Mouse (Mus musculus) embryonic fibroblast, embryonic 13.5 days (primary cell): ENCODE measurements around the gene Thoc2.

ENCODE experiments used
- CTCF ChIP-seq: IDR thresholded peaks from 2 replicates; pipeline ENCODE4 v1.5.1; 2011; ENCODE audit warnings: mild to moderate bottlenecking, control low read depth, low read length, moderate library complexity, borderline replicate concordance; ENCODE audit not compliant: insufficient read depth
- POLR2A ChIP-seq: IDR thresholded peaks from 2 replicates; pipeline ENCODE4 v1.6.1; 2011; ENCODE audit warnings: low read depth, mild to moderate bottlenecking, control low read depth, low read length, moderate library complexity

DNA sequence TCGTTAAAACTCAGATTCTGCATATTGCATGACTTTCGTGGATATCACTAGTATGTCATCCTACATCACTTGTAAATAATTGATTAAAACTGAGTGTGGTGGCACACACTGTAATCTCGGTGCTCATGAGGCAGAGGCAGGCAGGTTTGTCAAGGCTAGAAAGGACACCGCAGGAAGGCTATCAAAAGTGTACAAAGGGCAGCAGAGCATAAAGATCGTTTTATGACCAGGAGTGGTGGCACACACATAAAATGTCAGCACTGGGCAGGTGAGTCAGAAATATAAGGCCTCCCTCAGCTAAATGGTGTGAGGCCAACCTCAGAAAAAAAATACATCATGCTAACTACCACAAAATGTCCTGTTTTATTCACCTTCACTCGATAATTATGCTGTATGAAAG is 127.2 kb downstream of the Thoc2 start:
- TF ChIP-seq CTCF (no peak), POLR2A (no peak)
